Mouse (Mus musculus) A20 (cell line): ENCODE results near the gene Unc45a.
A peak's percentile ranks its signal among the peaks of the same experiment; 100 is the strongest.

Experiments used
- DNase-seq: peaks from one replicate; pipeline ENCODE4 v3.0.0-alpha.2; 2011; ENCODE audit warnings: low read depth, low spot score

Gene Unc45a

GRCm38 (mm10) chr7:80340793-80341192 lies at the start of gene Unc45a:
TSS of gene Unc45a (minus strand) at chr7:80341005.
- peak; percentile 90 for DNase-seq

GRCm38 (mm10) chr7:80387633-80388543 lies 47.1 kb upstream of the Unc45a start, which contains the start of gene Fes:
TSS of gene Fes (minus strand) at chr7:80387946.
- DNase-seq, result peak; percentile 35

- DNase-seq, result no peak
These were observed 46.3 kb upstream of the Unc45a start for GRCm38 (mm10) chr7:80387033-80387632.

- DNase-seq, result peak; percentile 87
These were observed 45.6 kb upstream of the Unc45a start for GRCm38 (mm10) chr7:80386235-80386930.

GRCm38 (mm10) chr7:80382919-80383318 lies 42.1 kb upstream of the Unc45a start:
- DNase-seq, result no peak

- DNase-seq, result peak; percentile 69
These were observed 38.7 kb upstream of the Unc45a start for GRCm38 (mm10) chr7:80379531-80379930.

GRCm38 (mm10) chr7:80377471-80377870 lies 36.7 kb upstream of the Unc45a start:
- DNase-seq, result peak; percentile 71

GRCm38 (mm10) chr7:80376192-80376591 lies 35.4 kb upstream of the Unc45a start:
- no peak for DNase-seq

- DNase-seq, result peak; percentile 84
These were observed 34.7 kb upstream of the Unc45a start for GRCm38 (mm10) chr7:80375376-80376039.

GRCm38 (mm10) chr7:80374733-80375132 lies 33.9 kb upstream of the Unc45a start:
- DNase-seq, result no peak

GRCm38 (mm10) chr7:80374280-80374679 lies 33.5 kb upstream of the Unc45a start:
- no peak for DNase-seq

GRCm38 (mm10) chr7:80373850-80374249 lies 33.0 kb upstream of the Unc45a start:
- DNase-seq, result peak; percentile 81

GRCm38 (mm10) chr7:80373352-80373751 lies 32.5 kb upstream of the Unc45a start:
- no peak for DNase-seq

- peak; percentile 43 for DNase-seq
These were observed 31.9 kb upstream of the Unc45a start for GRCm38 (mm10) chr7:80372667-80373066.

- peak; percentile 50 for DNase-seq
These were observed 31.4 kb upstream of the Unc45a start for GRCm38 (mm10) chr7:80372166-80372565.

GRCm38 (mm10) chr7:80371041-80371751 lies 30.4 kb upstream of the Unc45a start, which contains the start of gene Man2a2:
TSS of gene Man2a2 (minus strand) at chr7:80371375.
- peak; percentile 86 for DNase-seq

GRCm38 (mm10) chr7:80370649-80371040 lies 29.8 kb upstream of the Unc45a start:
- peak; percentile 81 for DNase-seq

- DNase-seq, result peak; percentile 53
These were observed 29.2 kb upstream of the Unc45a start for GRCm38 (mm10) chr7:80369967-80370431.

- no peak for DNase-seq
These were observed 28.7 kb upstream of the Unc45a start for GRCm38 (mm10) chr7:80369461-80369860.

- peak; percentile 64 for DNase-seq
These were observed 28.0 kb upstream of the Unc45a start for GRCm38 (mm10) chr7:80368635-80369421.
